Mouse (Mus musculus) erythroblast, embryonic 14.5 days (primary cell): ENCODE measurements around the gene Tmtc4. TPM values are rescaled to one million over a fixed set of nuclear protein-coding genes. Genes with fewer than 3 reads are reported as not detected.

Experiments
- H3K27me3 ChIP-seq: 2 replicates; pipeline ENCODE4 v1.6.1; 2012; ENCODE audit warnings: inconsistent platforms; ENCODE audit not compliant: control insufficient read depth
- H3K36me3 ChIP-seq: 2 replicates; pipeline ENCODE4 v1.6.1; 2012; ENCODE audit warnings: mild to moderate bottlenecking, inconsistent platforms; ENCODE audit not compliant: control insufficient read depth
- H3K4me1 ChIP-seq: 2 replicates; pipeline ENCODE4 v1.6.1; 2012; ENCODE audit warnings: inconsistent platforms; ENCODE audit not compliant: control insufficient read depth
- H3K4me3 ChIP-seq: replicated peaks from 2 replicates; pipeline ENCODE3; 2012; ENCODE audit warnings: moderate library complexity, mild to moderate bottlenecking, inconsistent platforms
- H3K9me3 ChIP-seq: 2 replicates; pipeline ENCODE4 v1.6.1; 2012; ENCODE audit warnings: low read length, inconsistent platforms, mixed read lengths; ENCODE audit not compliant: control insufficient read depth
- GATA1 ChIP-seq: IDR thresholded peaks from 2 replicates; pipeline ENCODE4 v1.6.1; 2012; ENCODE audit warnings: low read length, inconsistent platforms, mixed read lengths
- TAL1 ChIP-seq: IDR thresholded peaks from 3 replicates; pipeline ENCODE4 v1.6.1; 2012; ENCODE audit warnings: low read length, inconsistent platforms, mixed read lengths
- polyA plus RNA-seq: library from polyadenylated mRNA; stranded (reverse); fragments of >175 nt; gene quantifications from 2 replicates; pipeline ENCODE4 v1.2.3, GENCODE M21; 2012

Gene Tmtc4
- polyA plus RNA-seq, 1 experiment, result not detected

DNA sequence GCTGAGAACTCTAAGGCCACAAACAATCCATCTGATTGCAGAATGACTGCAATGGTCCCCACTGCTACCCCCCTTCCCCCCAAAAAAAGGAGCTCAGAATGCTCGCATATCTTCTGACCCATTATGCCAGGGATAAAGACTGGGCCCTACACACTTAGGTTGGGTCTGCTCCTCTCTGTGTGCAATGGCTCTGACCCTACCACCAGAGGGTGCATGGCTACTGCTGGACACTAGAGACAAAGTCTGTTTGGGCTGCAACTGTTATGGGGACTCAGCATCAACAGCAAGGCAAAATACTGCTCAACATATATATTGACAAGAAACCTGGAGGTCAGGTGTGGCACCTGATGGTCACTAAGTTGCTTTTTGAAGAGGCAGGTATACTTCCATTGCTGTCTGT is 32.9 kb downstream of the Tmtc4 start:
- H3K4me1 ChIP-seq, result no peaks in the 10 kb centered on the region
- H3K27me3 ChIP-seq, result no peaks in the 10 kb centered on the region
- H3K9me3 ChIP-seq, result no peaks in the 10 kb centered on the region
- no peak overlapping the region for H3K4me3 ChIP-seq
- TF ChIP-seq GATA1, result no peak
- TF ChIP-seq TAL1, result no peak
- H3K36me3 ChIP-seq, result no peaks in the 10 kb centered on the region; the same call in 1 of the 2 replicates

DNA sequence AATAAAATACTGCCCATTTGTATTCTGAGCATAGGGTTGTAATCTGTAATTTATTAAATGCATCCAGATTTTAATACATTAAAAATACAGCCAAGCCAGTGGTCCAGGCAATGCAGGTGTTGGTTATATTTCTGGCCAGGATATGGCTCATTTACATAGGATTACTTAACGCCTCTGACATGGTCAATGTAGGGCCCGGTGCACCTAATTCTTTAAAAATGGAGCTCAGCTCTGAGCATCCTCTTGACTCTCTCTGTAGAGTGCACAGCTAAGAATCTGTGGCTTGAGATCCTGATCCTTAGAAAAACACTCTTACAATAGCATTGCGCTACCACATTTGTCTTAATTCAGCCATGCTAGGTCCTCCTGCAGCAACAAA is 40.4 kb downstream of the Tmtc4 start:
- H3K4me1 ChIP-seq, result no peaks in the 10 kb centered on the region

DNA sequence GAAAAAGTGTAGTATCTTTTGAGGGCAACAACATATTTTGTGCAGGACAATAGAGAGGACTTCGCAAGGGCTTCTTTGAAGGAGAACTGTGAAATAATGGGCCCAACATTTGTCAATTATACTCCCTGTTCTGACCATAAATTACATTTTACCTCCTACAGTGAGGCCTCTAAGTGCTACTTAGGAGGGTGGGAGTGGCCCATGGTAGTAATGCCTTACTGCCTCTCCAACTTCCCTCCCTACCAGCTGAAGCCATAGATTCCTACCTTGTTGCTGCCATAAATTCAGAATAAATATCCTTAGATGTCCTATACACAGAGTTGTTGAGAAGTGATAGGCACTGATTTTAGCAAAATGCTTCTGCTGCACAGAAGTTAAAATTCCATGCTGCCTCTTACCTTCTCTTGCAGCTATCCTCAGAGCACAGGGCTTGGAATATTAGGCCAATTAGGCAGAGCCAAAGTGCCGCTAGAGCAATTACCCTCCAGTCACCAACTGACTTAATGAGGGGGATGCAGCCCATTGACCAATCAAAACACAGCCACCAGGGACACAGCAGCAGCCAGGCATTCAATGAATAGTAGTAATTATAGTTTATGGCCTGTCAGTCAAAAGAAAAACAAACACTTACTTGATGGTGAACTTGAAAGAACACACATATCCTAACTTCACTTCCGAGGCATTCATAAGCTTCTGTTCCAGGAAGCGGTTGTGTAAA is 40.9 kb downstream of the Tmtc4 start:
- Histone ChIP-seq H3K4me1 (no peaks in the 10 kb centered on the region), H3K4me3 (no peak overlapping the region), H3K27me3 (no peaks in the 10 kb centered on the region), H3K9me3 (no peaks in the 10 kb centered on the region), H3K36me3 (peaks cover 2% of the 10 kb centered on the region; the same call in 1 of the 2 replicates)
- TF ChIP-seq TAL1 (no peak), GATA1 (no peak)

More for the DNA sequence above, 40.4 kb downstream of the Tmtc4 start:
- H3K4me3 ChIP-seq, result no peak overlapping the region
- no peaks in the 10 kb centered on the region for H3K9me3 ChIP-seq
- no peak for TF ChIP-seq GATA1
- TF ChIP-seq TAL1, result no peak
- peaks cover 2% of the 10 kb centered on the region; the same call in 1 of the 2 replicates for H3K36me3 ChIP-seq
- H3K27me3 ChIP-seq, result no peaks in the 10 kb centered on the region

DNA sequence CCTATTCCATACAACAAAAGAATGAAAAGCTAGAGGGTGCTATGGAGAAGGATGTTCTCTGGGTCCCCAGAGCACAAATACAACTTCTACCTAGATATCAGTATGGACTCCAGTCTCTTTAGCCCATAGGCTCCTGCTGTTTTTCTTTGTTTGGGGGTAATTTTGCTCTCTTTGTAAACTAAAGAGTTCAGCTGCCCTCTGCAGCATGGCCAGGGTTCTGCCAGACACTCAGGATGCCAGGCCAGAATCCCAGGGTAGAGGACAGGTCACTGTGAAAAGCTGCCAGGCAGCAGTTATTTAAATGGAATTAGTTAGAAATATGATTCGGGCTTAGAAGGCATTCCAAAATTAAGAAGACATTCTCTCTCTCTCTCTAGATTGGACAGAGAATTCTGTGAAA is 47.4 kb downstream of the Tmtc4 start:
- H3K36me3 ChIP-seq, result peaks cover 2% of the 10 kb centered on the region; the same call in 1 of the 2 replicates
- H3K4me3 ChIP-seq, result no peak overlapping the region
- H3K27me3 ChIP-seq, result no peaks in the 10 kb centered on the region
- TF ChIP-seq TAL1, result no peak
- H3K4me1 ChIP-seq, result no peaks in the 10 kb centered on the region
- H3K9me3 ChIP-seq, result no peaks in the 10 kb centered on the region

DNA sequence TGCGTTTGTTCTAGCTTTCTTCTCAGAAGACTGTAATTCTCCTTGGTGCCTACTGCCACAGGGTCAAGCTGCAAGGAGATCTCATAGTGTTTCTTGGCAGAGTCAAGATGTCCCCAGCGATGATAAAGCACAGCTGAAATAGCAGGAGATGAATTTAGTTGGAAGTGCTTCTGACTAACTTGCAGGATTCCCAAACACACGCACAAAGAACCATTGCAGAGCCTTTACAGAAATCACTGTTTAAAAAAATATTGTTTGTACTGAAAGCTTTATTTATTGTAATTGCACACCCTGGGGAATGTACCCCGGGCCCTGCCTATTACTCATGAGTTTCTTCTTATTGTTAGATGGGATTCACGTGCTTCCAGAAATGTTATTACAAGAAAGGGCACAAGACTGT is 63.8 kb downstream of the Tmtc4 start:
- H3K27me3 ChIP-seq, result no peaks in the 10 kb centered on the region
- H3K4me1 ChIP-seq, result no peaks in the 10 kb centered on the region
- no peaks in the 10 kb centered on the region for H3K36me3 ChIP-seq
- no peaks in the 10 kb centered on the region for H3K9me3 ChIP-seq
- TF ChIP-seq TAL1 (no peak), GATA1 (no peak)
- no peak overlapping the region for H3K4me3 ChIP-seq

DNA sequence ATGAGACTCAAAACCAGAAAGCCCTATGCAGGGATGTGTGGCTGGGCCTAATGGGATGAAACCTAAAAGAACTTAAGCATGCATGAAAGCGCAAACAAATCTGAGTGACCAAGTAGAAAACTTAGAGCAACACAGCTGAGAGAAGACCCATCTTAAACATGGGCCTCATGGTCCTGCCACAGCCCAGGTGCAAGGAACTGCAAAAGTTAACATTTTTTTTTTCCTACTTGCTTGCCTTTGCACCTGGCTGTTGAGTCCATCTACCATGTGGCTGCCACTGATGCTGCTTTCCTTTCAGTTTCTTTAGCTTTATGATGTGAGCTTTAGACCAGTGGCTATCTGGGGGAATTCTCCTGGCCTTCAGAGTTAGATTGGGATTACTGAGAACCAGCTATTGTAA is 66.2 kb downstream of the Tmtc4 start:
- no peak for TF ChIP-seq TAL1
- no peak for TF ChIP-seq GATA1
- Histone ChIP-seq H3K36me3 (no peaks in the 10 kb centered on the region), H3K9me3 (no peaks in the 10 kb centered on the region), H3K27me3 (no peaks in the 10 kb centered on the region), H3K4me3 (no peak overlapping the region), H3K4me1 (peaks cover 7% of the 10 kb centered on the region)

DNA sequence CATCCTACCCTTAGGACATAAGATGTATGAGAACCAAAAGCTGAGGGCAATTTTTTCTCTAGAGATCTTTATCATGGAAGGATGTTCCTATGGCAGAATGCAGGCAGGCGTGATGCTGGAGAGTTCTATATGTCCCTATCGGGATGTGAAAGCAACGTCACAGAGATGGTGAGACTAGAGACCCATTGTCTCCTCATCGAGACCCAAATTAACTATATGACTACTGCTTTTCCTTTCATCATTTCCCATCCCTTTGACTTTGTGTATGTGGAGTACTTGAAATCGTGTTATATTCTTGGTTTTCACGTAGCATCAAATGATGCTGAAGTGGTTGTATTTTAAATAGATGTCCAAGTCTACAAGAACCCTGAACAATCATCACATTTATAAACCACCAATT is 70.2 kb downstream of the Tmtc4 start, which contains the start of gene Ggact:
Ggact (minus strand) TSS at position 101 of the 400 bp plus-strand sequence.
- Histone ChIP-seq H3K4me1 (peaks cover 18% of the 10 kb centered on the region), H3K36me3 (no peaks in the 10 kb centered on the region), H3K27me3 (no peaks in the 10 kb centered on the region), H3K4me3 (peak within 1 kb of the TSS; percentile 82), H3K9me3 (no peaks in the 10 kb centered on the region)
- TF ChIP-seq TAL1 (no peak), GATA1 (no peak)

DNA sequence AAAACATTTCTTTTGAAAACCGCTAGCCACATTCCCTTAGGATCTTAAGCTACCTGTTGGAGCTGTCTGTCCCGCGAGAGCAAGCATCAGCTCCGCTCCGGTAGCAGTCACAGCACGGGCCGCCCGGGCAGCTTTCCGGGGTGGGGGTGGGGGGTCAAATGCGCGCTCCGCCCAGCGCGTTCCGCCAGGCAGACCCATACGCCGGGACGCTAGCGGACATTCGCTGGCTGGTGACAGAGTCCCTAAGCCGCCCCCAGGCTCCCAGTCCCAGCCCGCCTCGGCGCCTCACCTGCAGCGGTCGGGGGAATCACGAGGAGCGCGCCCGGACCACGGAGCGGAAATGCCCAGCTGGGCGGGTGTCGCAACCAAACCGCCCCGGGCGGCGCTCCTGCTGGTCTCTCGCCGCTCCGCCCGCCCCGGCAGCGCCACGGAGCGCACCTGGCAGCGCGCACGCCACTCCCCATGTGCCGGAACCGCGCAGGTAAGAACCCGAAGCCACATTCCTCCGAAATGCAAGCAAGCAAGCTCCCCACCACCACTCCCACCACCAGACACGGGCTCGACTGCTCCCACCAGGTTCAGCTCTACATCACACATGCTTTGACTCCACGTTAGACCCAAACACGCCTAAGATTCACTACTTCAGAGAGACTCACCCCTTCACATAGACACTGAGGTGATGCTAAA is 70.9 kb downstream of the Tmtc4 start:
- H3K36me3 ChIP-seq, result no peaks in the 10 kb centered on the region
- TF ChIP-seq TAL1 (no peak), GATA1 (no peak)
- peak overlapping the region; percentile 82 for H3K4me3 ChIP-seq
- peaks cover 18% of the 10 kb centered on the region for H3K4me1 ChIP-seq
- no peaks in the 10 kb centered on the region for H3K27me3 ChIP-seq
- H3K9me3 ChIP-seq, result no peaks in the 10 kb centered on the region

DNA sequence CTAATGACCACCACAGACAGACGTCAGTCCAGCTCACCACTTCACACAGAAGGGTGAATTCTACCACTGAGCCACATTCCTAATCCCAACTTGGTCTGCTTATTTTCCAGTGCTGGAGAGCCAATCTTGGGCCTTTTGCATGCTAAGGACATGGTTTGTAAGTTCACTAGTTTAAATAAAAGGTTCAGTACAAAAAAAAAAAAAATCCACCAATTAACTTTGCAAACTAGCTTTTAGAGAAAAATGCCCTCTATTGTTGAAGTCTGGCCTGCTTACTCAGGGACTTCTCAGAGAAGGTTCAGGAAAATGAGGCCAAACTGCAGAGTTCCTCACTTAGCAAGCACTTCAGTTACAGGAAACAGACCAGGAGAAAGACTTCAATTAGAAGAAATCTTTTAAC is 71.7 kb downstream of the Tmtc4 start:
- Histone ChIP-seq H3K4me3 (peak overlapping the region; percentile 82), H3K9me3 (no peaks in the 10 kb centered on the region)

More for the DNA sequence above, 71.7 kb downstream of the Tmtc4 start:
- TF ChIP-seq GATA1, result no peak
- TF ChIP-seq TAL1, result no peak
- Histone ChIP-seq H3K36me3 (no peaks in the 10 kb centered on the region), H3K27me3 (no peaks in the 10 kb centered on the region), H3K4me1 (peaks cover 18% of the 10 kb centered on the region)
